Mouse (Mus musculus) urinary bladder, postnatal 10 days (tissue): ENCODE data around the gene Frmd4a.
"Not testable (repeated sequence)": the region's sequence is repeated elsewhere in the genome, so short reads cannot be mapped to it uniquely, and the experiment has no call there.

Experiments used
- DNase-seq: peaks from one replicate; pipeline ENCODE4 v3.0.0; 2022; ENCODE audit warnings: low spot score

The Frmd4a gene

GRCm38 (mm10) chr2:4557466-4557865 is 539.9 kb downstream of the Frmd4a start:
- no peak for DNase-seq

GRCm38 (mm10) chr2:4558651-4559203 is 541.2 kb downstream of the Frmd4a start:
- no peak for DNase-seq

DNA sequence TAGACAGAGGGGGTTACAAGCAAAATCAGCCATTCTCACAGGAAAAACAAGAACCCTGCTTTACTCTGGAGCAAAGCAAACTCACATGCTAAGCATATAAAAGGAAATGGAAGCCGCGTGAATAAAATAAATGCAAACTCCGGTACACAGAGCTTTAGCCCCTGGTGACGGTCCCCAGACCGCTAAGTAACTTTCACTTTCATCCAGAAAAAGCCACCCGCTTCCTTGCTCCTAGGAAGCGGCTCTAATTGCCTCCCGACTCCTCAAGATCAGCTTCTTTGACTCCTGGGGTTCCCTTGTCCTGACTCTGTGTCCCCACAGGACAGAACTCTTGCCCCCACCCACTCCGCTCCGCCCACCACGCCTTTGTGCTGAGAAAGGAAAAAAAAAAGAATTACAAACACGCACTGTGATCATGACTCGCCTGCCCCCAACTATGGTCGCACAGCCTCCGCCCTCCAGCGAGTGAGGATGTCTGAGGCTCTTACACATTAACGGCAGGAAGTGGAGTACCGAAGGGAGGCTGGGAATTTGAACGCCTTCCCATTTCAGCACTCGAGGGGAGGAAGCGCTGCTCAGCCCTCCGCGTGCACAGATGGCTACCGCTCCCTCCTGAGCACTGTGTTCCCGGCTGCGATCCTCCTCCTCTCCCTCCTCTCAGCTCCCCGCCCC is 541.8 kb downstream of the Frmd4a start:
- DNase-seq, result no peak

- DNase-seq, result no peak
Observed at GRCm38 (mm10) chr2:4559883-4560247, 542.3 kb downstream of the Frmd4a start.

GRCm38 (mm10) chr2:4560516-4560915 is 543.0 kb downstream of the Frmd4a start:
- DNase-seq, result not testable (repeated sequence)

DNA sequence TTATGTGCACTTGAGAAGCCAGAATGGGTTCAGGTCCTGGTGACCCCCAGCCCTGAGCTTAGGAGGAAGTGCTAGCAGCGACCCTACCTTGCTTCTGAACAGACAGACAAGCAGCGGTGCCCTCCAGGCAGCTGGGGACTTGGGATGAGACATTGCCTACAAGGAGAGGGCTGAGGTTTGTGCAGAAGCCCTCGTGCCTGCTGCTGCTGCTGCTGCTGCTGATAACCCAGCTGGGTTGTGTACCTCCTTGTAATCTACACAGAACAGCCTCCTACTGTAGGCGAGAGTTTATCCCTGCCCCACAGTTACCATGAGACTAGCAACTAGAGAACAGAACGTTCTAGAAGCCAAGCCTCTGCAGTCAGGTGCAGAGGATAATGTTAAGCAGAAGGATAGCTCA is 543.7 kb downstream of the Frmd4a start:
- DNase-seq, result no peak

- no peak for DNase-seq
Observed at GRCm38 (mm10) chr2:4562373-4562772, 544.9 kb downstream of the Frmd4a start.

GRCm38 (mm10) chr2:4562826-4563225 is 545.3 kb downstream of the Frmd4a start:
- no peak for DNase-seq

- no peak for DNase-seq
Observed at GRCm38 (mm10) chr2:4563322-4563721, 545.8 kb downstream of the Frmd4a start.

DNA sequence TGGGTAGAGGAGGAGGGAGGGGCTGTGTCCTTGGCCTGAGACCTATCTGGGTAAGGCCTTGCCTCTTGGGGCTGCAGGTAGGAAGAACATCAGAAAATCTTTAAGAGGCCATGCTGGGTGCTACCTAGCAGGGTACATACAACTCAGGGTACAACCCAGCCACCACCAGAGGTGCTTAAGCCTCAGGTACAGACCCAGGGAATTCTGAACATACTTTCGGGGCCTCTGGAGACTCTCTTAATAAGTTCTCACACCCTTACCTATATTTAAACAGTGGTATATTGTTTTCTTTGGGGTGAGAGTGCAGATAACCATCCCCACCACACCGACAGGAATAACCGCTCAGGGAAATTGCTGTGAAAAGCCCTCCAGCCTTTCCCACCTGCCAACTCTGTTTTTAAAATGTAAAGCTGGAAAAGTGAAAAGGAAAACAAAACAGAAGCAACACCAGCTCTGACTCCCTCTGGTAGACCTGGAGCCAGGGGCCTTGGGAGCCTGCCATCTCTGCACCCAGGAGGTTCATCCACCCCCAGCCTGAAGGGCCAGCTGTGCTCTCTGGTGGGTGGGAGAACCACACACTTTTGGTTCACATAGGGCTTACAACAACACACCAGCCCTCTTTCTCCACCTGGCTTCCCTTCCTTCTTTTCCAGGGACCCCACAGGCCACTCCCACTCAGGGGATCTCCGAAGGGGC is 548.9 kb downstream of the Frmd4a start:
- no peak for DNase-seq

- no peak for DNase-seq
Observed at GRCm38 (mm10) chr2:4566956-4567680, 549.6 kb downstream of the Frmd4a start.

GRCm38 (mm10) chr2:4568967-4569366 is 551.5 kb downstream of the Frmd4a start:
- no peak for DNase-seq

DNA sequence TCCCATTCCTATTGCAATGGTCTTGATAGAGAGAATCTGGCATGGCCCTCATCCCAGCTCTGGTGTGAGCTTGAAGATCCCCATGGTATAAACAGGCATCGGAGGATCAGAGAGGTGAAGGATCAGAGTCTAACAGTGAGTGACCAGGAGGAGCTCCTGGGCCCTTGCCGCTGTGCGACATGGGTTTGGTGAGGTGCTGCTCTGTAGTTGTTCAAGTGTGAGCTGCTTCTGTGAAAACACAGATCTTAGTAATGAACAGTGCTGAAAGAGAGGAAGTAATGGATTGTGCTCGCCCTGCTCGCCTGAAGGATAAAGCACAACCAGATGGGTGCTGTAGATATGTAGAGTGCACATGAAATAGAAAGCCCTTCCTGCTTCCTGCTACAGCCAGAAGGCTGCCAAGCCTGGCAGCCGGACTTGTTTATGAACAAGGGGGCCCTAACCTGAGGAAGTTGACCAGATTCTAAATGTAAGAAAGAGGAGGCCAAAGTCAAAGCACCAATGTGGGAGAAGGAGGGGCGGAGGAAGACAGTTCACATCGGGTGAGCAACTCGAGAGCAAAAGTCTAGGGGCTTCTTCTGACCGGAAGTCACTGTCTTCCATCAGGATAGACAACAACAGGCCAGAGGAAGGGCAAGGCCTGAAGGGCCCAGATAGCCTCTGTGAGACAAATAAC is 552.8 kb downstream of the Frmd4a start:
- DNase-seq, result no peak

- no peak for DNase-seq
Observed at GRCm38 (mm10) chr2:4572498-4573263, 555.2 kb downstream of the Frmd4a start.

GRCm38 (mm10) chr2:4573386-4573785 is 555.9 kb downstream of the Frmd4a start:
- no peak for DNase-seq

DNA sequence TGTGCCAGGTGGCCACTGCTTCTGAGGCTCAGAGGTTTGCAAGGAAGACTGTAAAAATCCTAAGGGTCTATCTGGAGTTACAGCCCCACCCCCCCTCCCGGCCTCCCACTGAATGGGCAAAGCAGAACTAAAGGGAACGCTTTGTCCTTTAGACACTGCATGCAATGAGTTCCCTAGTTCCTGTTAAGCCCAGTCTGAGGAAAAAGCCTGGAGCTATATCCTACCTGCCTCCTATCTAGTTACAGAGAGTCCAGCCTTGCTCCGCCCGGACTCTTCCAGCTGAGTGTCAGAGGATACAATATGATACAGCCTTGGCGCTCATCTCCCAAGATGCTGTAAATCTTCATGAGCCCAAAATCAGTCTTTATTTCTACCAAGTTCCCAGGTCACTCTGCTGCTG is 556.7 kb downstream of the Frmd4a start:
- no peak for DNase-seq

DNA sequence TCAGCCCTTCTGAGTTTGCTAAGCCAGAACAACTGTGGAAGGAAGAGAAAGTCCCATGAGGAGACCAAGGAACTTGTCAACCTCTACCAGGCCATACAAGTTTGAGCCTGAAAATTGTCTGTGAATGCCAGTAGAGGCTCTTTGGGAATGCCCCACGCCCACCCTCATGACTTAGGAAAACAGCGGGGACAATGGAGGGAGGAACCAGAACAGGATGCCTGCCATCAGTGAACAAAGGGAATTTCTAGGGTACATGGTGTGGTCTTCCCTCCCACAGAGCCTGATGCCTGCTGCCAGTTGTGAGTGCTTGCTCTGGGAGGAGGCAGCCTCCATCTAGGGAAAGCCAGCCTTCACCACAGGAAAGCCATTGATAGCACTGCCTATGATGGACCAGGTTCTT is 557.6 kb downstream of the Frmd4a start:
- no peak for DNase-seq

GRCm38 (mm10) chr2:4575975-4576374 is 558.5 kb downstream of the Frmd4a start:
- DNase-seq, result no peak

- DNase-seq, result no peak
Observed at GRCm38 (mm10) chr2:4578291-4578690, 560.8 kb downstream of the Frmd4a start.

GRCm38 (mm10) chr2:4579357-4580068 is 562.0 kb downstream of the Frmd4a start:
- DNase-seq, result no peak

GRCm38 (mm10) chr2:4580666-4581065 is 563.1 kb downstream of the Frmd4a start:
- DNase-seq, result no peak
